Mouse (Mus musculus) R1 (cell line): ENCODE measurements at regions not wholly inside any gene's neighbourhood (a gene's known extent, or its start where the extent isn't known, plus 50 kb on each side); places are given as distances from the start of the nearest gene placed in this dataset.
A peak's percentile ranks its signal among the peaks of the same experiment; 100 is the strongest.
"Not testable (repeated sequence)": the region's sequence is repeated elsewhere in the genome, so short reads cannot be mapped to it uniquely, and the experiment has no call there.

Experiments
- DNase-seq: peaks from one replicate; pipeline ENCODE4 v3.0.0-alpha.2; 2018; ENCODE audit warnings: low read depth, low spot score

- DNase-seq, result peak; percentile 79
These were observed 58.3 kb downstream of the Vcpkmt start for GRCm38 (mm10) chr12:69524337-69525035.

GRCm38 (mm10) chr12:69519869-69520268 is 63.0 kb downstream of the Vcpkmt start:
- DNase-seq, result no peak

- DNase-seq, result no peak
These were observed 63.8 kb downstream of the Vcpkmt start for GRCm38 (mm10) chr12:69519028-69519427.

GRCm38 (mm10) chr12:69517616-69518015 is 65.2 kb downstream of the Vcpkmt start:
- no peak for DNase-seq

GRCm38 (mm10) chr12:69516314-69516916 is 66.4 kb downstream of the Vcpkmt start:
- no peak for DNase-seq

- no peak for DNase-seq
These were observed 67.0 kb downstream of the Vcpkmt start for GRCm38 (mm10) chr12:69515850-69516249.

GRCm38 (mm10) chr12:69515117-69515516 is 67.7 kb downstream of the Vcpkmt start:
- DNase-seq, result peak; percentile 23

- no peak for DNase-seq
These were observed 69.7 kb downstream of the Vcpkmt start for GRCm38 (mm10) chr12:69513166-69513565.

- DNase-seq, result no peak
These were observed 72.1 kb downstream of the Vcpkmt start for GRCm38 (mm10) chr12:69510736-69511135.

- not testable (repeated sequence) for DNase-seq
These were observed 73.6 kb downstream of the Vcpkmt start for GRCm38 (mm10) chr12:69509180-69509579.

GRCm38 (mm10) chr12:69507906-69508305 is 74.9 kb downstream of the Vcpkmt start:
- no peak for DNase-seq

- no peak for DNase-seq
These were observed 75.5 kb downstream of the Vcpkmt start for GRCm38 (mm10) chr12:69507333-69507732.

- no peak for DNase-seq
These were observed 80.1 kb downstream of the Vcpkmt start for GRCm38 (mm10) chr12:69502706-69503070.

GRCm38 (mm10) chr12:69501783-69502705 is 80.8 kb downstream of the Vcpkmt start:
- no peak for DNase-seq

- no peak for DNase-seq
These were observed 81.5 kb downstream of the Vcpkmt start for GRCm38 (mm10) chr12:69501346-69501730.

- DNase-seq, result no peak
These were observed 82.1 kb downstream of the Vcpkmt start for GRCm38 (mm10) chr12:69500600-69501345.

GRCm38 (mm10) chr12:69497121-69497520 is 85.7 kb downstream of the Vcpkmt start:
- no peak for DNase-seq

- DNase-seq, result no peak
These were observed 86.4 kb downstream of the Vcpkmt start for GRCm38 (mm10) chr12:69496341-69496904.

- no peak for DNase-seq
These were observed 87.1 kb downstream of the Vcpkmt start for GRCm38 (mm10) chr12:69495776-69496175.

- no peak for DNase-seq
These were observed 88.2 kb downstream of the Vcpkmt start for GRCm38 (mm10) chr12:69494648-69495047.

- DNase-seq, result no peak
These were observed 93.1 kb downstream of the Vcpkmt start for GRCm38 (mm10) chr12:69489686-69490085.
